Mouse (Mus musculus) bone marrow, adult 2 months (tissue): Measurements from ENCODE around the gene Usp6nl. TPM values are rescaled to one million over a fixed set of nuclear protein-coding genes. Genes with fewer than 3 reads are reported as not detected.

ENCODE experiments used
- H3K27ac ChIP-seq: fragments of 200-500 bp; 2 replicates; pipeline ENCODE4 v1.5.1; 2012; ENCODE audit warnings: low read depth, mild to moderate bottlenecking, control low read depth, inconsistent platforms, low read length; ENCODE audit not compliant: control insufficient read depth, poor library complexity, insufficient read depth
- H3K4me1 ChIP-seq: fragments of 200-500 bp; 2 replicates; pipeline ENCODE4 v1.6.1; 2011; ENCODE audit warnings: low read length; ENCODE audit not compliant: control insufficient read depth, insufficient read depth
- H3K4me3 ChIP-seq: fragments of 200-500 bp; replicated peaks from 2 replicates; pipeline ENCODE3; 2011; ENCODE audit warnings: mild to moderate bottlenecking, low read depth, low read length, control low read depth; ENCODE audit not compliant: control insufficient read depth
- CTCF ChIP-seq: fragments of 200-500 bp; IDR thresholded peaks from 2 replicates; pipeline ENCODE4 v1.5.1; 2011; ENCODE audit warnings: low read length, control low read depth; ENCODE audit not compliant: control insufficient read depth, insufficient read depth
- POLR2A ChIP-seq: fragments of 200-500 bp; IDR thresholded peaks from 2 replicates; pipeline ENCODE4 v1.6.1; 2011; ENCODE audit warnings: low read depth, mild to moderate bottlenecking, control low read depth, low read length, borderline replicate concordance; ENCODE audit not compliant: control insufficient read depth
- WGBS: fragments of 180-500 bp; shearing (Covaris S2); methylation state at CpG from one replicate; pipeline ENCODE4 v1.1.7; 2018; 5-methylcytosine and 5-hydroxymethylcytosine counted together
- polyA plus RNA-seq: library from polyadenylated mRNA; stranded (reverse); fragments of >200 nt; gene quantifications from 2 replicates; pipeline ENCODE4 v1.2.4, GENCODE M21; 2011; ENCODE audit warnings: low replicate concordance; ENCODE audit not compliant: missing spikeins, insufficient read depth, insufficient read length

Gene Usp6nl
- polyA plus RNA-seq, 1 experiment = 6.9 TPM

- Histone ChIP-seq H3K27ac (no peak overlapping the region), H3K4me3 (no peak overlapping the region), H3K4me1 (peaks cover 2% of the 10 kb centered on the region; the same call in 1 of the 2 replicates)
- WGBS = 79% methylated on average over 6 of the region's 6 CpGs
- TF ChIP-seq POLR2A = no peak
- TF ChIP-seq CTCF = no peak
These were observed 44.5 kb downstream of the Usp6nl start for GRCm38 (mm10) chr2:6366973-6367372.

- TF ChIP-seq CTCF (no peak), POLR2A (no peak)
- no peak overlapping the region for H3K4me3 ChIP-seq
- peaks cover 2% of the 10 kb centered on the region; the same call in 1 of the 2 replicates for H3K4me1 ChIP-seq
- no peak overlapping the region for H3K27ac ChIP-seq
- WGBS = 78% methylated on average over 6 of the region's 6 CpGs
These were observed 45.0 kb downstream of the Usp6nl start for GRCm38 (mm10) chr2:6367497-6367896.

- 95% methylated on average over 14 of the region's 14 CpGs for WGBS
- TF ChIP-seq CTCF (no peak), POLR2A (no peak)
- Histone ChIP-seq H3K4me3 (no peak overlapping the region), H3K27ac (no peak overlapping the region), H3K4me1 (peaks cover 4% of the 10 kb centered on the region)
These were observed 51.7 kb downstream of the Usp6nl start for GRCm38 (mm10) chr2:6374216-6374615.

DNA sequence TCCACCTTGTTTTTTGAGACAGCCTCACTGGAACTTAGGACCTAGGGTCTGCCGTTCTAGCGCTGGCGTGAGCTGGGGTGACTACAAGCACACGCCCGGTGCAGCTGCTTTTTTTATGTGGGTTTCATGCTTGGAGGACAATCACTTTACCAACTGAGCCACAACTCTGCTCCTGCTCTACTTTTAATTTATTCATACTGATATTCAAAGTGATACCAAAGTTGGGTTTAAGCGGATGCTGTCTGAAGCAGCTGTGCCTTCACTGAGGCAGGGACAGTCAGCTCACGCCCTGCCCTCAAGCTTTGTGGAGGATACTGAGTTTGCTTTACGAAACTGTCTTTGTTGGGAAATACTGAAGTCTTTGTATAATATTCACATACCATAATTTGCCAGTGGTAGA, 53.6 kb downstream of the Usp6nl start:
- Histone ChIP-seq H3K4me3 (no peak overlapping the region), H3K27ac (no peak overlapping the region), H3K4me1 (peaks cover 4% of the 10 kb centered on the region)
- TF ChIP-seq CTCF = no peak
- no peak for TF ChIP-seq POLR2A
- 63% methylated on average over 8 of the region's 8 CpGs for WGBS

- TF ChIP-seq CTCF (no peak), POLR2A (no peak)
- H3K4me3 ChIP-seq = no peak overlapping the region
- H3K4me1 ChIP-seq = peaks cover 4% of the 10 kb centered on the region
- 57% methylated on average over 4 of the region's 4 CpGs for WGBS
- H3K27ac ChIP-seq = no peak overlapping the region
These were observed 54.5 kb downstream of the Usp6nl start for GRCm38 (mm10) chr2:6376941-6377340.

- TF ChIP-seq CTCF = no peak
- no peak for TF ChIP-seq POLR2A
- Histone ChIP-seq H3K27ac (peak overlapping the region; percentile 44), H3K4me3 (no peak overlapping the region), H3K4me1 (peaks cover 4% of the 10 kb centered on the region)
- 36% methylated on average over 8 of the region's 8 CpGs for WGBS
These were observed 56.2 kb downstream of the Usp6nl start for GRCm38 (mm10) chr2:6378590-6379205.

- TF ChIP-seq POLR2A (no peak), CTCF (no peak)
- H3K4me3 ChIP-seq = no peak overlapping the region
- H3K27ac ChIP-seq = no peak overlapping the region
- WGBS = 56% methylated on average over 8 of the region's 8 CpGs
- peaks cover 4% of the 10 kb centered on the region for H3K4me1 ChIP-seq
These were observed 57.3 kb downstream of the Usp6nl start for GRCm38 (mm10) chr2:6379731-6380212.

DNA sequence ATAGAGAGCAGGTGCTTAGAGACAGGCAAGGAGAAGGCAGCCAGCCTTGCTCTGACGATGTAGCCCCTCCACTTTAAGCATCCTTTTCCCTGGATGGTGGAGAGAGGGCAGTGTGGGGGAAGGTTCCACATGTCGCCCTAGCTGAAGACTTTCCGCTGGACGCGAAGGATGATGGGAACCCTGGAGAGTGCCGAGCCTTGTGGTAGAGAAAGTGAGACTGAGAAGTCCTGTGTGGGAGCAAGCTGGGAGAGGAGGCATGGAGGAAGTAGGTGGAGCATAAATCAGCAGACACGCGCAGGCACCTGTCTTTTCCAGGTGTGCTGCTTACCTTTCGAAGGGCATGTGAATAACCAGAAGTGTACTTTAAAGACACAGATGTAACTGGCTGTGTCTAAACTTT, 57.9 kb downstream of the Usp6nl start:
- H3K4me1 ChIP-seq = peaks cover 4% of the 10 kb centered on the region
- TF ChIP-seq CTCF (no peak), POLR2A (no peak)
- WGBS = 88% methylated on average over 9 of the region's 9 CpGs
- H3K27ac ChIP-seq = no peak overlapping the region
- no peak overlapping the region for H3K4me3 ChIP-seq

- no peak for TF ChIP-seq CTCF
- no peak for TF ChIP-seq POLR2A
- no peaks in the 10 kb centered on the region; the same call in 1 of the 2 replicates for H3K4me1 ChIP-seq
- 54% methylated on average over 14 of the region's 14 CpGs for WGBS
- H3K4me3 ChIP-seq = no peak overlapping the region
- no peak overlapping the region for H3K27ac ChIP-seq
These were observed 62.1 kb downstream of the Usp6nl start for GRCm38 (mm10) chr2:6384407-6385146.
